Mouse (Mus musculus): ENCODE measurements around the gene Lnp1. TPM values are rescaled to one million over a fixed set of nuclear protein-coding genes. Genes with fewer than 3 reads are reported as not detected.

Gene Lnp1
- polyA plus RNA-seq (2015; fragmentation: Nextera tagmentation; extraction: Ambion mirVana), result not detected in 2 replicates

DNA sequence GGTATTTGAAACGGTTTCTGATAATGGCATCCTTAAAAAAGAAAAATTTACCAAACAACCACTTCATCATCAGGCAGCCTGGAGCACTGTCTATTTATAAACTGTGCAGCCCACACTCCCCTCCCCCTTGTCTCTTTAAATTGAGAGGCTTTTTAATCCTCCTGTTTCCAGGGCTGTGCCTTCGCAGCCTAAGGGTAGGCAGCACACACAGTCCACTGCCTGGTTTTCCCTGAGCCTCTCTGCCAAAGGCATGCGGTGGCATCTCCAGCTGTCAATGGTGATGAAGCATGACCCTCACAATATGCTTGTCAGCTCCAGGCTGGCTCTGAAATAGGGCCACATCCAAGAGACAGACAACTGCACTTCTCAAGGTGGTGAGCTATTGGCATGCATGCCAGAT is at the start of gene Lnp1:
Lnp1 (minus strand) TSS at position 39 of the 400 bp plus-strand sequence.

GRCm38 (mm10) chr16:56885824-56886615 is 41.8 kb downstream of the Lnp1 start, which contains the start of gene Tmem45a:
TSS of gene Tmem45a (minus strand) at chr16:56886166.

Other genes with a start within 250 kb of the Lnp1 start
- 57.4 and 59.0 TPM in 2 replicates for gene Tfg, start 210.6 kb downstream of the Lnp1 start, polyA plus RNA-seq (2015; fragmentation: Nextera tagmentation; extraction: Ambion mirVana)
- 0.12 and 0.16 TPM in 2 replicates for gene Adgrg7, start 132.2 kb downstream of the Lnp1 start, polyA plus RNA-seq (2015; fragmentation: Nextera tagmentation; extraction: Ambion mirVana)
- 3.8 TPM in 2 replicates for gene Tmem45a, start 41.9 kb downstream of the Lnp1 start, polyA plus RNA-seq (2015; fragmentation: Nextera tagmentation; extraction: Ambion mirVana)
- gene Tmem45a2, start 143.3 kb upstream of the Lnp1 start, polyA plus RNA-seq (2015; fragmentation: Nextera tagmentation; extraction: Ambion mirVana), result 0.12 and 0.69 TPM in 2 replicates
- gene Tomm70a, start 193.6 kb upstream of the Lnp1 start, polyA plus RNA-seq (2015; fragmentation: Nextera tagmentation; extraction: Ambion mirVana), result 22.8 and 24.1 TPM in 2 replicates
- gene Nit2, start 239.3 kb upstream of the Lnp1 start, polyA plus RNA-seq (2015; fragmentation: Nextera tagmentation; extraction: Ambion mirVana), result 30.8 and 35.1 TPM in 2 replicates